Mouse (Mus musculus) small intestine, adult 2 months (tissue): ENCODE measurements around the gene Abhd8.

ENCODE experiments used
- CTCF ChIP-seq: fragments of 200-500 bp; IDR thresholded peaks from 2 replicates; pipeline ENCODE4 v1.5.1; 2012; ENCODE audit warnings: low read depth, mild to moderate bottlenecking, control low read depth, inconsistent platforms, low read length, moderate library complexity, mixed read lengths; ENCODE audit not compliant: insufficient replicate concordance, insufficient read length; ENCODE audit errors: extremely low read depth
- POLR2A ChIP-seq: fragments of 200-500 bp; IDR thresholded peaks from 2 replicates; pipeline ENCODE4 v1.6.1; 2012; ENCODE audit warnings: low read depth, mild to moderate bottlenecking, control low read depth, inconsistent platforms, low read length, moderate library complexity

GRCm38 (mm10) chr8:71474785-71475701, 11.6 kb upstream of the Abhd8 start:
- no peak for TF ChIP-seq POLR2A
- TF ChIP-seq CTCF = no peak
